Mouse (Mus musculus): Measurements from ENCODE around the gene Aqr.
"Not testable (repeated sequence)": the region's sequence is repeated elsewhere in the genome, so short reads cannot be mapped to it uniquely, and the experiment has no call there.

Aqr gene

GRCm38 (mm10) chr2:114186924-114187323 is at the start of gene Aqr:
TSS of gene Aqr (minus strand) at chr2:114187024.
- DNase-seq (ENCODE audit: low spot score) = not testable (repeated sequence)

DNA sequence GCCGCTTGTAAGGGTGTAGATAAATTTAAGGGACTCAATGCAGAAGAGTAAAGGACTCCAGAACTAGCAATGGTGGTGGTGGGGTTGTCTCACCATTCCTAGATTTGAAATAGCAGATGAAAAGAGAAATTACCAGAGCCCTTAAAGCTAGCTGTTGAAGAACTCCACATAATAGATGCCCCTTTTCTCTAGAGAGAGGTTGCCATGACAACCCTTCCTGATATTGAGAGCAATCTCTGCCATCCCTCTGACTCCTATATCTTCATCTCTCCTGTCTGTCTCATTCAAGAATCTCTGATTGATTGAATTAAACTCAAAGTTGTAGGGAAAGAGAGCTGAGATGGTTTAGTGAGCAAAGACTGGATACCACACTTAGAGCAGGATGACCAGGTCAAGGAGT is 49.7 kb upstream of the Aqr start:
- DNase-seq (ENCODE audit: low spot score) = no peak

DNA sequence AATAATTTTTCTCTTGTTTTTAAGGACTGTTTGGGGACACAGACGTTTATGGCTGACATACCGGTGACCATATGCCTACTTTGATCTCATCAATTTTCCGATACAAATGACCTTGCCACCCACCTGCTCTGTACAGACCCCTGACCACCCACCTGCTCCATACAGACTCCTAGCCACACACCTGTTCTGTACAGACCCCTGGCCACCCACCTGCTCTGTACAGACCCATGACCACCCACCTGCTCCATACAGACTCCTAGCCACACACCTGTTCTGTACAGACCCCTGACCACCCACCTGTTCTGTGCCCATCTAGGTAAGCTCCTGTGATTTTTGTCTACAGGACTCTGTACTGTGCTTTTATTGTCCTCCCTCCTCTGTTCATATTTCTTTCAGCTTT is 48.8 kb upstream of the Aqr start:
- DNase-seq (ENCODE audit: low spot score) = no peak

DNA sequence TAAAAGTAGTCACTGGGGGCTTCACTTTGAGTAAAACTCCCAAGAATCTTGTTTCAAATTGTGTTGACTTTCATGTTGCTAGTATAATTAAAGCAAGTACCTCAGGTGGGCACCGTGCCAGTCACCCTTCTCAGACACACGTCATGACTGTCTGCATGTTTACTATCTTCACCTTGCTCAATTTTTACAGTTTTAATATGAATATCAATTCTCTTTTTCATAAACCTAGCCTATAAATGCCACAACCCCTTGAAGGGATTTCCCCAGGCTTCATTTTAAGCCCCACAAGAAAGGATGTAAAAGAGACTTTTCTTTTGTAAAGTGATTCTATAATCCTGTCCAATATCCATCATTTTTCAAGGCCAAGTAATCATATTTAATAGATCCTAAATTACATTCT is 44.4 kb upstream of the Aqr start:
- DNase-seq (ENCODE audit: low spot score) = no peak

GRCm38 (mm10) chr2:114228672-114229071 is 41.8 kb upstream of the Aqr start:
- DNase-seq (ENCODE audit: low spot score) = no peak

GRCm38 (mm10) chr2:114205036-114205435 is 18.2 kb upstream of the Aqr start:
- no peak for DNase-seq (ENCODE audit: low spot score)

- DNase-seq (ENCODE audit: low spot score) = no peak
Observed at GRCm38 (mm10) chr2:114201574-114201973, 14.8 kb upstream of the Aqr start.

DNA sequence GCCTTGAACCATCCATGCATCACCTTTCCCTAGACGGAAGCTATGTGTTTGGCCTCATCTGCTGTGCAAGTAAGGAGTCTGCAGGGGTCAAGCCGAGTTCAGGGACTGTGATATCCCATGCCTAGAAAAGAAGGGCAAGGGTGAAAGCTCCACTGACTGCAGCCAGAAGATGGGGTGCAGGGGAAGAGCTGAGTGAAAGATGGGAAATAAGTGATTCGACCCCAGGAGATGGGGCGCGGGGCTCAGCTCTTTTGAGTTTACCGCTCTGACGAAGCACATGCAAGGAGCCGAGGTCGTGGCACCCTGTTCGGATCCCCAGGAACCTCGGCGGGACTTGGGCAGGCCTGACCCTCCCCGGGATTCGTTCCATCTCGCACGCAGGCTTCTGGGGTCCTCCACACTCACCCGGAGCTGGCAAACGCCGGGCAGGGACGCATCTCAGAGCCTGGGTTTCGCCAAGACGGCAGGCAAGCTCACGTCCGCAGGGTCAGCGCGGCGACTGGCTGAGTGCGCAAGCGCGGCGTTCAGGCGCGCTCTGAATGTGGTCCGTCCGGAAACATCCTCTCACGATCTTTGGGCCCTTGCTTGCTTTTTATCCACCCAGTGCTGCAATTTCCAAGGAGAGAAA is 14.2 kb upstream of the Aqr start, which contains the start of gene Zfp770:
Gene Zfp770, minus strand, starts transcription at position 538 of the 628 bp plus-strand sequence.
- DNase-seq (ENCODE audit: low spot score) = peak; percentile 88

DNA sequence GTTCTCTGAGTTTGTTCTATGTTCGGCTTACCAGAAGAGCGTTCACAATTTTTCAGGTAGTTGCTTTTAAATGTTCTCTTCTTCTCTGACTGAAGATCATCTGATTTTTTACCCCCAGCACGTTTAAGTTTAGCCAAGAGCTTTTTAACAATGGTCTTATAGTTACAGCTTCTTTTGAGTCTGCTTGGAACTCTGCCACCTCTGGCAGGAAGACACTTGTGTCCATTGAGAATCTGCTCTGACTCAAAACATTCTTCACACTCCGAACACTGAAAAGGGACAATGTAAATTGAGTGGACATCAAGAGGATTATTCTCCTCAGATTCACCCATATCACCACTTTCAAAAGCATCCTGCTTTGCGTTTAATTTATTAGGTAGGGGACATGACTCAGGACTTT is 9.6 kb upstream of the Aqr start:
- DNase-seq (ENCODE audit: low spot score) = no peak

DNA sequence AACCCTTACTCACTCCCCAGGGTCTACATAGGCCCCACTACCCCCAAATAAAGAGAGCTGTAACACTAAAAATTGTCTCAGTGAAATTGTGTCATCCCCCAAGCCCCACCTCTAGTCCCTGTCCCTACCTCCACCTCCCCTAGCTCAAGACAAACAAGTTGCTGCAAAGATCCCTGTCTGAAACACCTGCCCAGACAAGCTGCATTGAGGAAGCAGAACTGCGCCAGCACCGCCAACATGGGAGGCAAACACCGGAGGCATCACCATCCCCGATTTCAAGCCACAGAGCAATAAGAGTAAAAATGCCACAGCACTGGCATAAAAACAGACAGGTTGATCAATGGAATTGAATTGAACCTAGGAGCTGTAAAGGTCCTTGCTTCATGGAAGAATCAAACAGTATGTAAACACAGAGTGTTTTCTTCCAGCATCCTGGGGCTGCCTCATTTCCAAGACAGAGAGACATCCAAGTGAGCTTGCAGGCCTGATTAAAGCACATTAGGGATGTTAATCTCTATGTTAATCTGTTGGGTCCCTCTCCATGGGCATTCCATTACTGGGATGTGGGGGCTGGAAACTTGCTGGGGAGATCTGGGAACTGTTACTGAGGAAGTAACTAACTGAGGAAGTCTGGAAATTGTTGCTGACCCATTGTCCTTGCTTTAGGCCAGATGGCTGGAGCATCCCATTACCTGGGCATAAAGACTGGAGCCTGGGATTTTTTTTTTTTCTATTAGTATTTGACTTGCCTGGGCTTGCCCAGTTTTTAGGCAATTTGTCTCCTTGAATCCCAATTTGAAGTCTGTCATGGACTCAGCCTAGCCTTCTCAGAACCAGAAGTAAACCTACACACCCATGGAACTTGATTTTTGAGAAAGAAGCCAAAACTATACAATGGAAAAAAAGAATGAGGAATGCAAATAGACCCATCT is 8.8 kb downstream of the Aqr start:
- DNase-seq (ENCODE audit: low spot score) = no peak

DNA sequence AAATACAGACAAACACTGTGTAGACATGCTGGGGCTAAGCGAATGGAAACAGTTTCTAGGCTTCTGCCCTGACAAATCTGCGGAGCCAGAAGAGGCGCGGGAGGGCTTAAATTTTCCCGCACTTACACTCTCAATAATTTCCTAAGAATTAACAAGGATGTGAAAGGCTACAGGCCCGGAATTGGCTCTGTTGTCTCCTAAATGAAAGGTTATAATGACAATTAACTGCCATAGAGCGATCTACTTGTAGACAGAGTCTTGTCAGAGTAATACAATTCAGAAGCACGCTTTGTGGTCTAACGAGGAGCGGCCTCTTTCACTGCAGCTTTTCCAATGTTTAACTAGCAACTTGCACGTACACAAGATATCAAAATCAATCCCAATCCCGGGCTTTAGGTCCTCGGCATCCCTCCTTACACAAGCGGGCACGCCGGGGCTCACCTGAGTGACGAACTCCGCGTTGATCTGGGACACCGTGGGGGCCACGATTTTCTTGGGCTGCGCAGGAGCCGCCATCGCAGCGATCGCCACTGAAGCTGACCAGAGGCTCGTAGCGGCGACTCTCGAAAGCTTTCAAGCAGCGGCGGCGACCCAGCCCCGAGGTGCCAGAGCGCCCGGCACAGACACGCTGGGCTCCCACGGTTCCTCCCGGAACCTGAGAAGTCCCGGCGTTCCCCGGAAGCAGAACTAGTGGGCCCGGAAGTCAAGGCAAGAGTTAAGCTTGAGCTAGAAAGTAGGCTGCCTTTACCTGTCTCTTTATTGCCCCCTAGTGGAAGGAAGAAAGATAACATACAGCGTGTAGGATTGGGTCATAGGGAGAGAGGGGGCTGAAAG is 12.0 kb downstream of the Aqr start:
- peak; percentile 90 for DNase-seq (ENCODE audit: low spot score)

- DNase-seq (ENCODE audit: low spot score) = no peak
Observed at GRCm38 (mm10) chr2:114173248-114173647, 13.6 kb downstream of the Aqr start.

GRCm38 (mm10) chr2:114167837-114168236 is 19.0 kb downstream of the Aqr start:
- DNase-seq (ENCODE audit: low spot score) = no peak

- no peak for DNase-seq (ENCODE audit: low spot score)
Observed at GRCm38 (mm10) chr2:114161978-114162377, 24.8 kb downstream of the Aqr start.

- DNase-seq (ENCODE audit: low spot score) = no peak
Observed at GRCm38 (mm10) chr2:114157345-114157744, 29.5 kb downstream of the Aqr start.

- no peak for DNase-seq (ENCODE audit: low spot score)
Observed at GRCm38 (mm10) chr2:114156639-114157038, 30.2 kb downstream of the Aqr start.

DNA sequence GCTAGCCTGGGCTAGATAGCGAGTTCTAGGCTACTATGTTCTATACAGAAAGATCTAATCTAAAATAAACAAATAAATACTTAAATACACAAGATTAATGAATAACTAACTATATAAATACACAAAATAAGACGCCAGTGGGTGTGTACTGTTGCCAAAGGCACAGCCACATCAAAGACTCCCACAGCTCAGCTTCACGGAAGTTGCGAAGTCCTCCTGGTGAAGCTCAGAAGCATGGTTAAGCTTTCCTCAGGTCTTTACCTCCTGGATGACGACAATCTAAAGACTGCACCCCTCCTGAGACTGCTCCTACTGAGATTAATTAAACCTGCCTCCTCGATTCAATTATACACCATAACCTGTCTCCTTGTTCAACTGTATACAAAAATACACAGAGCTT is 33.6 kb downstream of the Aqr start:
- no peak for DNase-seq (ENCODE audit: low spot score)

DNA sequence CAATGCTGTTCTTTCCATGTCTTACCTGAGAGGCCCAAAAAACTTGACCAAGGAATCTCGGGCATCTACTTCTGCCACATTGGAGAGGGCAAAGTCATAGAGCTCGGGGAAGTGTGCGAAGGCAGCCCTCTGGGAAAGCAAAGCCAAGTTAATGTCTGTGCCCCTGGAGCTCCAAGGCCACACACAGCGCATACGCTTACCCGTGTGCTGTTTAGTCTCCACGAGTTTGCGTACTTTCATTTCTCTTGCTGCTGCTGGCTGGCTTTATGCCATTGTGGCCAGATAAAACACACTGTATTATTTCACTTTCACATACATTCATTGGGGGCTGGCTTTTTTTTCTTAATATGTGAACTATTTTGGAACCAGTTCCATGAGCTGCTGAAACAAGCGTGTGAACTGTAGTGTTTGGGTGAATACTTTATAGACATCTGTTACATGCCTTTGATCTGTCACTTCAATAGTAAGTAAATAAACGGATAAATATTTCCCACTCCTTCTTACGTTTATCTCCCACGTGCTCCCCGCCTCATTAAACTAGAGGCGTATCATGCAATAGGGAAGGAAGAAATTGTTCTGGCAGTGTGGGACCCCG is 39.9 kb downstream of the Aqr start:
- DNase-seq (ENCODE audit: low spot score) = no peak

DNA sequence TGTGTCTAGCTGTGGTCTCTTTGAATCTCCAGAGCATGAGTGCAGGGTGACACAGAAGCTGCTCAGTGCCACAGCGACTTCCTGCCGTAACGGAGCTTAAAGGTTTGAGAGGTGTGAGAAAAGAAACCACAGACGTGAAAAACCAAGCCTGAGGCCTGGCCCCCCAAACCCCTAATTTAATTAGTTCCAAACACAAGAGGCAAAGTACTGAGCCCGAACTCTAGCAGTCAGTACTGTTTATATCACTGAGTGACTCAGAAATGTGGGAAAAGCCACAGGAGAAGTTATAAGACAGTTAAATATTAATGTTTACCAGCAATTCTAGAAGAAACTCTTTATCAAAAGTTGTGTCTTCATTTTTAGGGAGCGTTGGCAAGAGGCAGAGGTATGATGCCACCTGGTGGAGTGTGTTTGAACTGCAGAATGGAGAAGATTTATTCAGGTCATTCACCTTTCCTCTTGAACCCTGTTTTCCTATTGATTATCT is 41.5 kb downstream of the Aqr start:
- peak; percentile 64 for DNase-seq (ENCODE audit: low spot score)

GRCm38 (mm10) chr2:114144915-114145314 is 41.9 kb downstream of the Aqr start:
- no peak for DNase-seq (ENCODE audit: low spot score)

GRCm38 (mm10) chr2:114143842-114144241 is 43.0 kb downstream of the Aqr start:
- no peak for DNase-seq (ENCODE audit: low spot score)

- no peak for DNase-seq (ENCODE audit: low spot score)
Observed at GRCm38 (mm10) chr2:114136755-114137154, 50.1 kb downstream of the Aqr start.

Data from MN1 (cell line).